Mouse (Mus musculus): Measurements from ENCODE around the gene Ppm1h. TPM values are rescaled to one million over a fixed set of nuclear protein-coding genes. Genes with fewer than 3 reads are reported as not detected.

Ppm1h gene
- polyA plus RNA-seq, 1 experiment from 2014 or later: 8.1 TPM

DNA sequence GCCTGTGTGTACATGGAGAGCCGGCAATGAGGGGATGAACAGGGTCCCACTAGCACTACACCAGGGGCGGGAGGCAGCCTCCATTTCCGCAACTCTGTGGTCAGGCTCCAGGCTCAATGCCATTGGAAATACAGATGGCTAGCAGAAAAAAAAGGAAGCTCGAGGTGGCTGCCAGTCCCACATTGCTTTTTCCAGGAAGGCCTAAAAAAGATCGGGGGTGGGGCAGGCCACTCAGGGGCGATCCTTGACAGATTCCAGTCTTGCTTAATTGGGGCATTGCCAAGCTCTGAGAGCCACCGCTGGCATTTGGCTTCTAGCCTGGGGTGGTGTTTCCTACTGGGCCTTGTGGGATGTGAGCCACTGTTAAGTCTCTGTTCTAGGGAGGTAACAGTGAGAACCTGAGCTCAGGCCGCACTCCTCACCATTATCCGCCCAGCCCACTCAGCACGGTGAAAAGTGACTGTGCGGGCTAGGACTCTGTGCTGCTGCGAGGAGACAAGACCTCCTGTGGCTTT lies 216.1 kb downstream of the Ppm1h start:
- peak; percentile 31; the same call in 1 of the 2 replicates for ATAC-seq (ENCODE audit: low FRiP score, low read depth)
- H3K4me3 ChIP-seq: no peak overlapping the region
- no peak overlapping the region for H3K9ac ChIP-seq (replicated peaks)
- peaks cover 13% of the 10 kb centered on the region for H3K4me1 ChIP-seq
- no peaks in the 10 kb centered on the region for H3K27me3 ChIP-seq
- no peak overlapping the region for H3K4me2 ChIP-seq (replicated peaks)
- H3K9me3 ChIP-seq: no peaks in the 10 kb centered on the region
- no peaks in the 10 kb centered on the region for H3K36me3 ChIP-seq
- no peak overlapping the region; the same call in 1 of the 2 replicates for H3K27ac ChIP-seq (replicated peaks)
- 82% methylated on average over 12 of the region's 12 CpGs for WGBS

DNA sequence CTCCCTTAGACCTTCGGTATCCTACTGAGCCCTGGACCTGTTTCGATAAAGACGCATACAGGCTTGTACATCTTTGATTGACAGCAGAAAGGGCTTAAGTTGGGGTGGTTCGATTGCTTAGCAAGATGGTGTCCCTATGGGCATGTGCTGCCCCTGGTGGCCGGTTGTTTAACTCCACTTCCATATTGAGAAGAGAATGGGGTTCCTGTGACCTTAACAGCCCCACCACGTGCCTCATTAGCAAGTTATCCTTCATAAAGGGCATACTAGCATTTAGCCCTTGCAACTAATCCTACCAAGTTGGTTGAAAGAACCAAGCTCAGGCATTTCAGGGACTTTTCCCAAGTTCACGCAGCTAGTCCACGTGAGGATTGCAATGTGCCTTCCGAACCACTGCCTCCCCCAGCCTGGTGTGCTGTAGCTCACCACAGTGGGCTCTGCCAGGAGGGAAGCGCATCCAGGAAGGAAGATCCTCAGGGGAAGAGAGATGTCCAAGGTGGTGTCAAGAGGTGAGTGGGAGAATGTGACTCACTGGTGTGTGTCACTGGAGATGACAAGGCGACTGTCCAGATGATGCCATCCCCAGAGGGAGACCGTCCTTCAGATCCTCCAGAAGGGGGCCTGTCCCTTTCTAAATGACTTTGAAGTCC lies 216.7 kb downstream of the Ppm1h start:
- H3K27ac ChIP-seq (replicated peaks): no peak overlapping the region

DNA sequence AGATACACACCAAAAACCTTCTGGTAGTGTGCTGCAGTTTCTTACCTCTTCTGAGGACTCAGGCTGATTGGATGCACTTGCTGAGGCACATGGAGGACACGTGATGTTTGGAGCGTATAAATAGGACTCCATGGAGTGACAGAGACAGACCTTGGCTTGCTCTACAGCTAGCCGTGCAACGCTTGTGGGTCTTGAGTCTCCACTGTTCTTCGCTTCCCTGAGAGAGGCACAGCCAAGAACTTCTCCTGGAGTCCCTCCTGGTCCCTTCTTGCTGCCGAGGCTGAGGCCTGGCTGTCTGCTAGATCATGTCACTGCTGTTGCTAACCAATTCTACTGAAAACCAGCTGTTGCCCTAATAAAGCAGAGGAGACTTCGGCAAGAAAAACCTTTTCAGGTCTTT lies 221.4 kb downstream of the Ppm1h start:
- H3K36me3 ChIP-seq: no peaks in the 10 kb centered on the region
- H3K4me1 ChIP-seq: peaks cover 21% of the 10 kb centered on the region
- WGBS: 78% methylated on average over 7 of the region's 7 CpGs
- no peaks in the 10 kb centered on the region for H3K27me3 ChIP-seq
- H3K9me3 ChIP-seq: no peaks in the 10 kb centered on the region
- ATAC-seq (ENCODE audit: low FRiP score, low read depth): no peak
- no peak overlapping the region for H3K9ac ChIP-seq (replicated peaks)
- H3K4me3 ChIP-seq: no peak overlapping the region
- H3K4me2 ChIP-seq (replicated peaks): no peak overlapping the region
- H3K27ac ChIP-seq (replicated peaks): peak overlapping the region; percentile 39

More for the DNA sequence above, 216.7 kb downstream of the Ppm1h start:
- Histone ChIP-seq H3K4me2 (replicated peaks) (no peak overlapping the region), H3K4me1 (peaks cover 13% of the 10 kb centered on the region), H3K4me3 (no peak overlapping the region), H3K36me3 (no peaks in the 10 kb centered on the region), H3K9me3 (no peaks in the 10 kb centered on the region), H3K27me3 (no peaks in the 10 kb centered on the region), H3K9ac (replicated peaks) (no peak overlapping the region)
- 79% methylated on average over 12 of the region's 12 CpGs for WGBS
- 0 out of 2 replicates have a peak, but pooled peaks have one; percentile 11 for ATAC-seq (ENCODE audit: low FRiP score, low read depth)

DNA sequence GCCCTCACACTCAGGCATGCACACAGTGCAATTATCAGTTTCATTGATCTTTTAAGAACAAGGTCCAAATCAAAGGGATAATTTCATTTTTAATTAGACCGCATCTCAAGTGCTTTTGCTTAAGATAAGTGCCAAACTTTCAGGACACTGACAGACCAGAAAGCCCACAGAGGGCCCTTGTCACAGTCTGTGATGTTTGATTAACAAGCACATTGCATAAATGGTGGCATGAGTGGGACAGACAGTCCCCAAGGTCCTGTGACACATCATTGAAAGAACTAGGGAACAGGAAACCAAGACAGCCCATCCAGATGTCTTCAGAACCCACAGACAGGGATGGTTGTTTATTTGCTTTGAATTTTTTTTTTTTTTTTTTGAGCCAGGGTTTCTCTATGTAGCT lies 221.9 kb downstream of the Ppm1h start:
- Histone ChIP-seq H3K4me1 (peaks cover 21% of the 10 kb centered on the region), H3K4me3 (no peak overlapping the region), H3K36me3 (no peaks in the 10 kb centered on the region), H3K27ac (replicated peaks) (no peak overlapping the region; the same call in 1 of the 2 replicates), H3K9ac (replicated peaks) (no peak overlapping the region), H3K4me2 (replicated peaks) (no peak overlapping the region), H3K27me3 (no peaks in the 10 kb centered on the region), H3K9me3 (no peaks in the 10 kb centered on the region)
- peak; percentile 25; the same call in 1 of the 2 replicates for ATAC-seq (ENCODE audit: low FRiP score, low read depth)
- 84% methylated on average over 1 of the region's 1 CpGs for WGBS

DNA sequence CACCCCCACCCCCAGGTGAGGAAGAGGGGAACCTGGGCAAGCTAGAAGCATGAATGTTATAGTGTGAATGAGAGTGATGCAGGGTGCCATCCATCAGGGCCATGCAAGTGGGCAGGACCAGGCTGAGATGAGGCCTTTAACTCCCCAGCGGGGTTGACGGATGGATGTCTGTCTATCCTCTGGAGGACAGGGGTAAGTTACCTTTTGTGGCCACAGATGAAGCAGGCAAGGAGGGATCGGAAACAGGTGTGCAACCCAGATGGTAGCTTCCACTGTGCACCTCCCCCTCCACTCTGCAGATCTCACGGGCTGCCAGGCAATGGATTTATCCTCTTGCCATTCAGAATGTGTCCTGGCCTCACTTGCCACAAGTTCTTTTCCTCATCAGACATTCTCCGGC lies 222.8 kb downstream of the Ppm1h start:
- no peak overlapping the region for H3K4me2 ChIP-seq (replicated peaks)
- H3K27ac ChIP-seq (replicated peaks): no peak overlapping the region
- WGBS: 81% methylated on average over 5 of the region's 5 CpGs
- H3K27me3 ChIP-seq: no peaks in the 10 kb centered on the region
- no peaks in the 10 kb centered on the region for H3K9me3 ChIP-seq
- no peaks in the 10 kb centered on the region for H3K36me3 ChIP-seq
- H3K9ac ChIP-seq (replicated peaks): no peak overlapping the region
- H3K4me3 ChIP-seq: no peak overlapping the region
- 0 out of 2 replicates have a peak, but pooled peaks have one; percentile 39 for ATAC-seq (ENCODE audit: low FRiP score, low read depth)
- H3K4me1 ChIP-seq: peaks cover 19% of the 10 kb centered on the region

DNA sequence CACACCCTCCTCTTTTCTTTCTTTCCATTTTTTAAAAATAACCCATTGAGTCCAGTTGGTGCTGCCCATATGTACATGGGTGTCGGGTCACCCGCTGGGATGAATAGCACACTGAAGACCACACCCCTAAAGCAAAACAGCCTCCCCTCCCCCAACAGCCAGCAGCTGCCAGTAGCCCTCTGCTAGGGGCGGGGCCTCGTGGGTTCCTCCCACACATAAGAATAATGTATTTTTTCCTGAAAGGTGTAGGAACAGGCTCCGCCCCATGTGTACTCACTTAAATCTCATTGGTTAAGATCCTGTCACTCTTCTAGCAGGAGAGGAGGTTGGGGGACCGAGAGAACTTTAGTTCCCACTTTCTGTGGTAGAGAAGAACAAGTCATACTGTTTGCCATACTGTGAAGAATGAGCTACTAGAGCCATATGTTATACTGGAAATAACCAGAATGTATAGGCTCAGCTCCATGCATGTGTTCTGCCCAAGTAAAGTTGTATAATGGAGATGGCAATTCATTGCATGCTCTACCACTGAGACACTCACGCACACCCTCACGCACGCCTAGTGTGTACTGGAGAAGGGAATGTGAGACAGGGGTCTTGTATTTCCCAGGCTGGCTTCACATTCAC lies 231.0 kb downstream of the Ppm1h start:
- Histone ChIP-seq H3K4me2 (replicated peaks) (no peak overlapping the region), H3K36me3 (no peaks in the 10 kb centered on the region), H3K27me3 (no peaks in the 10 kb centered on the region), H3K9ac (replicated peaks) (no peak overlapping the region), H3K27ac (replicated peaks) (no peak overlapping the region), H3K4me1 (peaks cover 22% of the 10 kb centered on the region), H3K4me3 (no peak overlapping the region), H3K9me3 (no peaks in the 10 kb centered on the region)
- no peak for ATAC-seq (ENCODE audit: low FRiP score, low read depth)
- WGBS: 89% methylated on average over 9 of the region's 9 CpGs

DNA sequence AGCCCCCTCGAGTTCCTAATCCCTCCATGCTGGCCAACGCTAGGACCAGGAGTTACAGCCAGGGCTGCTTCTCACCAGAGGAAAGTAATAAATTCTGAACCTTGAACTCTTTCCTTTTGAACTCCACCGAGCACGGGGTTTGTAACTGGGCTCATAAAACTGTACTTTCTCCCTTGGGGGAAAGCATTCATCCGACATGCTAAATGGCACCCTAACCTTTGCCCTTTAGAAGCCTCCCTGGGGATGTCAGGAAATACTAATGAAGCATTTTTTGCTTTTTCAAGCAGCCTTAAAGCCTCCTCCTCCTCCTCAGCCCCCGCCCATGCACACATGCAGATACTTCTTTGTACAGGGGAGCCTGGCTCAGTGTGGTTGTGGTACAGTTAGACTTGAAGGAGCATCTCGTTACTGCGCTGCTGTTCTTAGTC lies 232.2 kb downstream of the Ppm1h start:
- no peak for ATAC-seq (ENCODE audit: low FRiP score, low read depth)
- Histone ChIP-seq H3K4me2 (replicated peaks) (no peak overlapping the region), H3K4me1 (peaks cover 22% of the 10 kb centered on the region), H3K36me3 (no peaks in the 10 kb centered on the region), H3K27ac (replicated peaks) (no peak overlapping the region), H3K9ac (replicated peaks) (no peak overlapping the region), H3K27me3 (no peaks in the 10 kb centered on the region), H3K4me3 (no peak overlapping the region), H3K9me3 (no peaks in the 10 kb centered on the region)
- WGBS: 60% methylated on average over 8 of the region's 8 CpGs

DNA sequence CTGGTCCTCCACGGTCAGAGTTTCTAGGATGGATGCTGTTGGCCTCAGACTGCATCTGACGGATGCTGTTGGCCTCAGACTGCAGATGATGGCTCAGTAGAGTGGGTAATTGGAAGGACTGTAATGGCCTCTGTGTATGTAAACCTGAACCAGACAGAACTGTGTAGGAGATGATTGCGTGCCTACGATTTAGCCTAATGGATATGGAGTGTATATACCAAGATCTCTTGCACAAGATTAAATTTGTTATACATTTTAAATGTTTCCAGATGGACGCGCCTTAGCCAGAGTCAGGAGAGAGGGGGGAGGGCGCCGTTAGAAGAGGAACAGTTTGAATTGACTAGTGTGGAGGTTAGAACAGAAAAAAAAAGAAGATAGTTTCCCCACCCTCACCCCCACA lies 233.1 kb downstream of the Ppm1h start:
- H3K9ac ChIP-seq (replicated peaks): no peak overlapping the region
- no peak overlapping the region for H3K4me3 ChIP-seq
- no peaks in the 10 kb centered on the region for H3K9me3 ChIP-seq
- no peak overlapping the region for H3K4me2 ChIP-seq (replicated peaks)
- no peaks in the 10 kb centered on the region for H3K36me3 ChIP-seq
- peaks cover 22% of the 10 kb centered on the region for H3K4me1 ChIP-seq
- H3K27me3 ChIP-seq: no peaks in the 10 kb centered on the region
- H3K27ac ChIP-seq (replicated peaks): no peak overlapping the region
- WGBS: 65% methylated on average over 8 of the region's 8 CpGs
- no peak for ATAC-seq (ENCODE audit: low FRiP score, low read depth)

DNA sequence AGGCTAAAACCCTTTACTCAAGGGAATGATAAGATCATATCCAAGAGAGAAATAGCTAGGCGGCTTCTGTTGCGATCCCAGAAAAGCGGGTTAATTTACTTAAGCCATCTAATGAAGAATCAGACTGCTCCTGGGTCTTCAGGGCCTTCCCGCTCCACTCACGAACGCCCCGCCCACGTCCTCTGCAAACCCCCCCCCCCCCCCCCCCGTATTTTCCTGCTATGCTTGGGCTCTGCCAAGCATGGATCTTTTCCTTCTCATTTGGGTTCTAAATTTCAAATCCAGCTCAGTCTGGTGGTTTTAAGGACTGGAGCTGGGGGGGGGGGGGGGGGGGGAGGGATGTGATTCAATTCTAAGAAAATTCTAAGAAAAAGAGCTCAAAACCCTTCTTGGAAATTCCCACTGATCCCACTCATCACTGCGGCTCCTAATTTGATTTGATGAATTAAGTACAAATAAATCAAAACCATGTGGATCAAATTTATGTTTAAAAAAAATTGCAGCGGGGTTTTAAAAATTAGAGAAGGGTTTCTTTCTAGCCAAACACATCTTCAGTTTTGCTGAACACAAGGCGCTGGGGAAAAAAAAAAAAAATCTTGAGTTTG lies 233.6 kb downstream of the Ppm1h start:
- no peak overlapping the region for H3K9ac ChIP-seq (replicated peaks)
- peak overlapping the region; percentile 46 for H3K27ac ChIP-seq (replicated peaks)
- peaks cover 22% of the 10 kb centered on the region for H3K4me1 ChIP-seq
- no peaks in the 10 kb centered on the region for H3K36me3 ChIP-seq
- no peak for ATAC-seq (ENCODE audit: low FRiP score, low read depth)
- no peaks in the 10 kb centered on the region for H3K27me3 ChIP-seq
- no peak overlapping the region for H3K4me2 ChIP-seq (replicated peaks)
- no peaks in the 10 kb centered on the region for H3K9me3 ChIP-seq
- 33% methylated on average over 12 of the region's 12 CpGs for WGBS
- no peak overlapping the region for H3K4me3 ChIP-seq

DNA sequence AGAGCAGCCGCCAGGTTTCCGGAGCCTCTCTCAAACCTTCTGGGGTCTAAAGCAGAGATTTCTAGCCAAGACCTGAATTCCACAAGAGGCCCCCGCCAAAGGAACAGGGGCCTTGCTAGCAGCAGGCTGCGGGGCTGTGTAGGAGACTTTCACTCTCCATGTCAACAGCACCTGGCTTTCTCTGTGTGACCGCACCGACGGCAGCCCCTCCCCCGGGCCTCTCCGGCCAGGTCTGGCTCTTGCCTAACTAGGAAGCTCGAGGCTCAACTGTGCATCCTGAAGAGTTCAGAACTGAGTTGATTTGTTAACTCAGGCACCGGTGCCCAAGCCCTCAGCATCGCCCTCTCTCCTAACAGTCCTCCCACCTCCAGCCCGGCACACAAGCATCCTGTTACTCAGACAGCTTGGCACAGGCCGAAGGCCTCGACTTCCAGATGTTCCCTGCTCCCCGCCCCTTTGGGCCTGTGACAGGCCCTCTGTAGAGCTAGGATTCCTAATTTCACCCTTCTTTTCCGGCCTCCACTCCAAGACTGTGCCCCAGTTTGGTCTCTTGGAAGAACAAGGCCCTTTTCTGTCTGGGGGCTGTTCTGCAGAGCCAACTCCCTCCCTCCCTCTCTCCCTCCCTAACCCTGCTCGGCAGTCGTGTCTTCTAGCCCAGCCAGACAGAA lies 234.3 kb downstream of the Ppm1h start:
- peak; percentile 71 for ATAC-seq (ENCODE audit: low FRiP score, low read depth)
- Histone ChIP-seq H3K4me1 (peaks cover 22% of the 10 kb centered on the region), H3K36me3 (no peaks in the 10 kb centered on the region), H3K9me3 (no peaks in the 10 kb centered on the region), H3K4me3 (no peak overlapping the region), H3K27ac (replicated peaks) (peak overlapping the region; percentile 46), H3K27me3 (no peaks in the 10 kb centered on the region), H3K4me2 (replicated peaks) (no peak overlapping the region), H3K9ac (replicated peaks) (0 out of 2 replicates have a peak overlapping the region, but pooled peaks have one; percentile 25)
- WGBS: 19% methylated on average over 19 of the region's 19 CpGs

DNA sequence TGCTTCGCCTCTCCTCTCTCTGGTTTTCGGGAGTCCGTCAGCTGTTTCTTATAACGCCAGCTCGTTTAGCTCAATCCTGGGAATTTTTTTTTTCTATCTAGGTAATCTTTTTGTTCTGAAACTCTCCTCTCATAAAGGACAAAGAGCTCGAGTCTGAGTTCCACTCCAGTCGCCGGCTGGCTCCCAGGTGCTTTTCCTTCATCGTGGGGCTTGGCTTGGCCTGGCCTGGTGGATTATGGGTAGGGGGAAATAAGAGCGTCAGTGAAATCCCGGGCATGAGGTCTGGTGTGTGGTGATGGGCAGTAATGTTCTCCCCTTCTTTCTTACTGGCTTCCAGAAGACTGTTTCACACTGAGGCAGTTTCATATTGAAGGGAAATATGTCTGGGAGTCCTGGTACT lies 234.8 kb downstream of the Ppm1h start:
- Histone ChIP-seq H3K36me3 (no peaks in the 10 kb centered on the region), H3K9ac (replicated peaks) (0 out of 2 replicates have a peak overlapping the region, but pooled peaks have one; percentile 25), H3K9me3 (no peaks in the 10 kb centered on the region), H3K4me2 (replicated peaks) (no peak overlapping the region), H3K27ac (replicated peaks) (peak overlapping the region; percentile 46; the same call in 1 of the 2 replicates), H3K4me3 (no peak overlapping the region), H3K27me3 (no peaks in the 10 kb centered on the region), H3K4me1 (peaks cover 22% of the 10 kb centered on the region)
- no peak for ATAC-seq (ENCODE audit: low FRiP score, low read depth)
- WGBS: 51% methylated on average over 11 of the region's 11 CpGs

Measured in midbrain, embryonic 12.5 days (tissue).